Mouse (Mus musculus) embryo, embryonic 10.5 days (tissue): ENCODE data around the gene Lrrc7.

Experiments
- DNase-seq: peaks from one replicate; pipeline ENCODE4 v3.0.0-alpha.2; 2015; ENCODE audit warnings: low spot score

Gene Lrrc7

DNA sequence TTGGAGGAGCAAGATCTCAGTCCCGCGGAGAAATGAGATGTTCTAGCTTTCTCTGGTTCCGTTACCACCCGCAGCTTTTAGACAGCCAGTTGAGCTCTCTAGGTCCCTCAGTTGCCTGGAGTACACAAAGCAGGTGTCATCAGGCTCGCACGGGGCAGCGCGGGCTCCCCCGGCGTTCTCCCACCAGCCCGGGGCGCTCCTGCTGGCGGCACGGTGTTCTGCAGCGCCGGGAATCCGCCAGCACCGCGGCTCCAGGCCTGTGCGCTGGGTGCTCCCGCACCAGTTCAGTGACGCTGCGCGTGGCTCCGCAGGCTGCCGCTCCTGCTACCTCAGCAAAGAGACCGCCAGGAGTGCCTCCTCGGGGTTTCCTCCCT lies at the start of gene Lrrc7:
Gene Lrrc7 (minus strand): TSS at position 235 of the 374 bp plus-strand sequence.
- DNase-seq = peak; percentile 75

DNA sequence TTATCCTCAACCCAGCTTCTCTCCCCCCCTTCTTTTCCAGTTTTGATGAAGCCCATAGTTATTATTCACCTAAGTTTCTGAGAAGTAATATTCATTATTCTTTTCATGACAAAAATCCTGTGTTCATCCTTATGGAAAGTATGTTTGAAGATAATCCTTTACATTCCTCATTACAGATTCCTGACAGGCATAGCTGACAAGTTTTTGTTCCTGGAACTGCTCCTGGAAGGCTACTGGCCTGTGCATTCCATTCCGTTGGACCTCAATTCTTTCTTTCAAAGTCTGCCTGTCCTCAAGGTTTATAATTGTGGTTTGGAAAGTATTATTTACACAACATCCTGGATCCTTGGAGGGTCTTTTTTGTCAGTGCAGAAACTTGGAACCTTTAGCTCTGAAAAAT lies 45.0 kb upstream of the Lrrc7 start:
- DNase-seq = no peak

DNA sequence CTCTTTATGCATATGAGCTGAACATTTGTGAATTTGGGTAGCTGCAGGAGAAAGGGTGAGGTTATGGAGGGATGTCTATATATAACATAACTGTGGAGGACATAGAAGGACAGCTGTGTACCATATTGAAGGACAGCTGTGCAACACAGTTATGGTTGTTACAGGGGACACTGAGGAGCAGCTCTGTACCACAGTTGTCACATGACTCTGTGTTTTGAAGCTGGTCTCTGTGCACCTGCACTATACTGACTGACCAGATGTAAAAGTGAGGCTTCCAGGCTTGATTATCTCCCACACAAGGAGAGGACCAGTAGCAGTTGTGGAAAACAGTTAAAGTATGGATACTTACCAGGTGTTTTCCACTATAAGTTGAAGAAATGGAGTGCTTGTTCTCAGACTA lies 43.3 kb upstream of the Lrrc7 start:
- no peak for DNase-seq

GRCm38 (mm10) chr3:158561256-158561986 lies 600 bp downstream of the Lrrc7 start:
- peak; percentile 49 for DNase-seq

DNA sequence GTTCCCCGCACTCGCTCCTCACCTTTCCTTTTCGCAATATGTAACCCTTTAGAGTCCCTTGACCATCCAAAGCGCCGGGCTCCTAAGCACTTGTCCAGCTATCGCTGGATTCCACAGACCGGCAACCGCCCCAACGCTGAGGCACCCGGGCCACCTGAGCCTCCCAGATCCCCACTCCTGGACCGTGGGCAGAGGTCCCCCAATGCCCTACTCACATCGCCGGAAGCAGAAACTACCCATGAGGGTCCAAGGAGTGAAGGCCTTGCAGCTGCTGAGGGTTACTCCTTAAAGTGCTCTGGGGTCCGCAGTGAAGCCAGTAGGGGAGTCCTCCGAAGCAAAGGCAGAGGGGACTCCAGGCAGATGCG lies 1.1 kb downstream of the Lrrc7 start:
- DNase-seq = no peak

- peak; percentile 15 for DNase-seq
These were observed 2.0 kb downstream of the Lrrc7 start for GRCm38 (mm10) chr3:158559691-158560650.

- peak; percentile 5 for DNase-seq
These were observed 2.8 kb downstream of the Lrrc7 start for GRCm38 (mm10) chr3:158559131-158559658.

DNA sequence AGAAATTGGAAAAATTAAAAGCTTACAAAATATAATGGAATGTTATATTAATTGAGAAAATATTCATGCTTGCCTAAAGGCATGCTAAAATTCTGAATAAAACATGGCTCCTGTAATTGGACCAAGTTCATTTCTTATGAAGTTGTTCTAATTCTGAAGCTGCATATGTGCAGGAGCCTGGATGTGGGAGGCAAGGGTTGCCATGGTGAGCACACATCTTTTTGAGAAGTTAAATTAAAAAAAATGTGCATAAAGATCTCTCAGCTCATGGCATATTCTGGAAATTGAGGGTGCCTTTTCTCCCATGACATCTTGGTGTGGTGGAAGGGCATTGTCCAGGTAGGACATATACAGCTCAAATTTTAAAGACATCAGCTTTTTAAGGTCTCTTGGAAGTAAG lies 3.4 kb downstream of the Lrrc7 start:
- DNase-seq = no peak

DNA sequence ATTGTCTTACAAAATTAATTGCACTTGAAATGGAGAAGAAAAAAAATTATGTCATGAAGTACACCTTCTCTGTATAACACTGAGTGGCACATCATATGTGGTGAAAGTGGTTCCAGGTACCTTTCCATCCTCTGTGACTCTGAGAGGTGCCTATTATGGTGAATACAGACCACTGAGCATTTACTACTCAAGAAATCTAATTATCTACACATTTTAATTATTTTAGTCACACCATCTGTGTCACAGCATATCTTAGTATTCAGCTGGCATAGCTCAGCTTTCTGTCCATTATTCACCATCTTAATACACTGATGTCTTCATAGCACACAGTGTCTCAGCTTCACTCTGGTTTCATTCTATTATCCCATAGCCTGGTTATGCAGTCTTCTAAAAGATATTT lies 7.7 kb downstream of the Lrrc7 start:
- DNase-seq = no peak

DNA sequence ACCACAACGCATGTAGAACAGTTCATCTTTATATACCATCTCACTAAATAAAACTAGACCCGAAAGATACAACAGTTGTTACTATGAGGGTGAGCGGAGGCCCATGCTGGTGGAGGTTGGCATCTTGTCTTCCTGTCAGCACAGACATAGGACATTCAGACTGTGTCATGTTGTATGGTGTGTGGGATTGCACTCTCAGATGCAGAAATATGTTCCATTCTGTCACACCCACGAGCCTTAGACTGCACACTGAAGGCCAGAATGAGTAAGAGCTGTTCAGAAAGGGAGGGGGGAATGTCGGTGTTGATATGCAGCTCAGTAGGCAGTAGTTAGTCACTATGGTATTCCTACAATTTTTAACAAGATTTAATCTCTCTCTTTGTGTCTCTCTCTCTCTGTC lies 9.9 kb downstream of the Lrrc7 start:
- DNase-seq = no peak

GRCm38 (mm10) chr3:158543481-158543880 lies 18.5 kb downstream of the Lrrc7 start:
- DNase-seq = no peak

DNA sequence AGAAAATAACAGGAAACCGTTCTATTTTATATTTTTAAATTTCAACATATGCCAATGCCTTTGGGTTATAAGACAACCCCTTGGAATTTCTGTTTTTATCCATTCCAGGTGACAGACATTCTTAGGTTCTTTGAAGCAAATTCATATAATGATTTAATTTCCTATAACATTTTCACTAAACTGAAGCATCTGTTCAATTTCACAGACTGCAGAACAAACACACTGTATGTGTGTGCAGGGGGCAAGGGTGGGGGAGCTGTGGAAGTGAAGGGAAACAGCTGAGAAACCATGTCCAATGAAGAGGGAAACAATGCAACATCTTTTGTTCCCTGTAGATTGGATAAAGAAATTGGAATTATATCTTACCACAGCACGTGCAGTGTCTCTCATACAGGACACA lies 29.2 kb downstream of the Lrrc7 start:
- no peak for DNase-seq

- no peak for DNase-seq
These were observed 33.5 kb downstream of the Lrrc7 start for GRCm38 (mm10) chr3:158528471-158528870.

- no peak for DNase-seq
These were observed 68.3 kb downstream of the Lrrc7 start for GRCm38 (mm10) chr3:158493730-158494129.

GRCm38 (mm10) chr3:158479677-158480076 lies 82.3 kb downstream of the Lrrc7 start:
- no peak for DNase-seq

DNA sequence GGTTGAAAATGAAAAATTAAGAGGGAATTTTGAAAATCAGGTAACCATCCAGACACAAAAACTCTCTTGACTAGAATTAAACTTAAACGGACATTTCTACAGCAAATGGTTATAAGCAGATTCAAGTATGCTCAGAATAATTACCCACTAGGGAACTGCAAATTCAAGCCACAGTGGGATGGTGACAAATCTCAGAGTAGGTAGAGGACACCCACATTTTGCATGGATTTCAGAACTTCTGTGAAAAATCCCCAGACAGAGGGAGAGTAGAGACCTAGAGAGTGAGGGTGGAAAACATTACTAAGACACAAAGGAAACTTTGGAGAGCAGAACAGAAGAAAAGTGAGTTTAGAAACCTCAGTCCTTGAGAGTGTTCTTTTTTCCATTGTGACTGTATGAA lies 161.4 kb downstream of the Lrrc7 start:
- DNase-seq = no peak

- DNase-seq = no peak
These were observed 170.5 kb downstream of the Lrrc7 start for GRCm38 (mm10) chr3:158391534-158391933.

DNA sequence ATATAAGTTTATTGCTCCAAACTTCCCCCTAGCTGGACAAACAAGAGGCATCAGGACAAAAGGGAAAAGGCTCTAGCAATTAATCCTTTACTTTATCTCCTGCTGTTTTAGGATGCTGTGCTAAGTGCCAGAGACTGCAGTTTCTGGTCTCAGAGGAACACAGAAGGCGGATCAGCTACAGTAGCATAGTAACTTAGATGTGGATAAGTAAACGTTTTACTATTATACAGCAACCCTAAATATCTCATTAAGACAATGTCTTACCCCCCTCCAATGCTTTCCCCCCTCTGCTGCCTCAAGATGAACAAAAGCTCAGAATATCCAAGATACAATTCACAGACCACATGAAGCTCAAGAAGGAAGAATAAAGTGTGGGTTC lies 174.0 kb downstream of the Lrrc7 start:
- no peak for DNase-seq

- no peak for DNase-seq
These were observed 174.5 kb downstream of the Lrrc7 start for GRCm38 (mm10) chr3:158387413-158388075.

DNA sequence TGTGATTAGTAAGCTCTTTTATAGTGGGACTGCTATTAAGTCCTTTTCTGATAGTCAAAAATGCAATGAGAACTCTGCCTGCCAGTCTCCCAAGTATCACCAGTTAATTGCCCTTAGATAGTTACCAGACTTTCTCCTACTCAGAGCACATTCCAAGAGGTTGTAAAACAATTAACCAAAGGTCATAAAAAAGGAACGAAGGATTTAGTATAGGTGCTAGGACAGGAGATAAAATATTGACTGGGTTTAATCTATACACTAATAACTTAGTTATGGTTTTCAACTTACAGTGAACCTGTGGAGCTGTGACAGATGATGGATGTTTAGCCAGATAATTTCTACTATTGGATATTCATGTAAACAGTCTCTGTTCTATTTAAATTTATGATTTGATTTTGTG lies 175.2 kb downstream of the Lrrc7 start:
- no peak for DNase-seq

DNA sequence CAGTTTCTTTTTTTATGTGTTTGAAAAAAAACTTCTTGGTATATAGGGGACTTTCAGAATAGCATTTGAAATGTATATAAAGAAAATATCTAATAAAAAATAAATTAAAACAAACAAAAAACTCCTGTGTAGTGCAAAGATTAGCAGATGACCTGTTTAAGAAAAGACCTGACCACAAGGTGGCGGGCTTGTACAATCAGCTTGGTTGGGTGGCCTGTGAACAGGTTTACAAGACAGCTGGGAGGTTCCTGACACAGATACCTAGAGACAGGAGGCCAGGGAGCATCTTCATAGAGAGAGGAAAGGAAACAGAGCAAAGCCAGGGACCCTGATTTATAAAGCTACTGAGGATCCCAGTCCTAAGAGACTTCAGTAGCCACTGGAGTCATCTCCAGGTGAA lies 186.1 kb downstream of the Lrrc7 start:
- peak; percentile 70 for DNase-seq

- DNase-seq = no peak
These were observed 192.9 kb downstream of the Lrrc7 start for GRCm38 (mm10) chr3:158369169-158369568.

DNA sequence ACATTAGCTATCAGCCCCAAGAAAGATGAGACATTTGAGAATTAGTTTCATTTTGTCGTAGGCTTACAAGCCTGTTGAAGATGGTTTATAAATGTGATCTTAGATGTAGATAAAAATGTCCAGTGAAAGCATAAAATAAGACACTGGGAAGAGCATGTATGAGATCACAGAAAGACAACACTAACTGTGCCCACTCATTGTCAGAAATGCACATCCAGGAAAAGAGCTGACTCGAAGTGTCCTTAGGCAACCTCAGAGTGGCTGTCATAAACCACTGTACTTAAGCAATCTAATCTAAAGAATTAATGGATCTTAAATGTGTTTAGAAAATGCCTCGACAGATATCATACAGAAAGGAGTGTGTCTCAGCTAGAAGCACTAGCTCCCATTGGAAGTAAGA lies 196.2 kb downstream of the Lrrc7 start:
- DNase-seq = no peak
